Mouse (Mus musculus): ENCODE results near the gene Flii. TPM values are rescaled to one million over a fixed set of nuclear protein-coding genes. Genes with fewer than 3 reads are reported as not detected.

The Flii gene
- 56.0 TPM for polyA plus RNA-seq (2015; fragmentation: Illumina TruSeq; extraction: RNeasy Lipid Tissue Mini Kit (QIAGEN cat#74804); ENCODE audit: insufficient read depth, low replicate concordance)

GRCm38 (mm10) chr11:60726601-60727391 lies at the start of gene Flii:
TSS of gene Flii (minus strand) at chr11:60727263.

GRCm38 (mm10) chr11:60728260-60728761 lies 1.2 kb upstream of the Flii start, which contains the start of gene Mief2:
TSS of gene Mief2 (plus strand) at chr11:60728398.

GRCm38 (mm10) chr11:60699524-60700075 lies 27.5 kb downstream of the Flii start, which contains the start of gene Llgl1:
TSS of gene Llgl1 (plus strand) at chr11:60699723.

Other genes starting within 250 kb of the Flii start
- 38.1 TPM for gene Alkbh5, start 190.9 kb downstream of the Flii start, polyA plus RNA-seq (2015; fragmentation: Illumina TruSeq; extraction: RNeasy Lipid Tissue Mini Kit (QIAGEN cat#74804); ENCODE audit: insufficient read depth, low replicate concordance)
- 6.9 TPM for gene Llgl1, start 27.5 kb downstream of the Flii start, polyA plus RNA-seq (2015; fragmentation: Illumina TruSeq; extraction: RNeasy Lipid Tissue Mini Kit (QIAGEN cat#74804); ENCODE audit: insufficient read depth, low replicate concordance)
- 4.3 TPM for gene Mief2, start 1.1 kb upstream of the Flii start, polyA plus RNA-seq (2015; fragmentation: Illumina TruSeq; extraction: RNeasy Lipid Tissue Mini Kit (QIAGEN cat#74804); ENCODE audit: insufficient read depth, low replicate concordance)
- 14.0 TPM for gene Top3a, start 50.1 kb upstream of the Flii start, polyA plus RNA-seq (2015; fragmentation: Illumina TruSeq; extraction: RNeasy Lipid Tissue Mini Kit (QIAGEN cat#74804); ENCODE audit: insufficient read depth, low replicate concordance)
- 36.9 TPM for gene Smcr8, start 50.3 kb upstream of the Flii start, polyA plus RNA-seq (2015; fragmentation: Illumina TruSeq; extraction: RNeasy Lipid Tissue Mini Kit (QIAGEN cat#74804); ENCODE audit: insufficient read depth, low replicate concordance)
- 12.6 TPM for gene Shmt1, start 84.5 kb upstream of the Flii start, polyA plus RNA-seq (2015; fragmentation: Illumina TruSeq; extraction: RNeasy Lipid Tissue Mini Kit (QIAGEN cat#74804); ENCODE audit: insufficient read depth, low replicate concordance)
- gene Dhrs7b, start 103.4 kb upstream of the Flii start, polyA plus RNA-seq (2015; fragmentation: Illumina TruSeq; extraction: RNeasy Lipid Tissue Mini Kit (QIAGEN cat#74804); ENCODE audit: insufficient read depth, low replicate concordance), result 8.9 TPM
- 15.2 TPM for gene Tmem11, start 152.0 kb upstream of the Flii start, polyA plus RNA-seq (2015; fragmentation: Illumina TruSeq; extraction: RNeasy Lipid Tissue Mini Kit (QIAGEN cat#74804); ENCODE audit: insufficient read depth, low replicate concordance)
- gene Natd1, start 187.5 kb upstream of the Flii start, polyA plus RNA-seq (2015; fragmentation: Illumina TruSeq; extraction: RNeasy Lipid Tissue Mini Kit (QIAGEN cat#74804); ENCODE audit: insufficient read depth, low replicate concordance), result 8.3 TPM
- 32.8 TPM for gene Map2k3, start 204.8 kb upstream of the Flii start, polyA plus RNA-seq (2015; fragmentation: Illumina TruSeq; extraction: RNeasy Lipid Tissue Mini Kit (QIAGEN cat#74804); ENCODE audit: insufficient read depth, low replicate concordance)

All from spleen, adult 10 weeks (tissue).